Mouse (Mus musculus) liver, embryonic 16.5 days (tissue): Measurements from ENCODE around the gene Cdc42bpg. TPM values are rescaled to one million over a fixed set of nuclear protein-coding genes. Genes with fewer than 3 reads are reported as not detected.

Experiments
- ATAC-seq: fragments of 200-750 bp; cut with Nextera tagmentation; 2 replicates; pipeline ENCODE4 v1.8.0; 2017; ENCODE audit warnings: low read depth, mild to moderate bottlenecking, moderate number of reproducible peaks, moderate library complexity
- H3K27ac ChIP-seq: fragments of 300-500 bp; sonication (generic); 2 replicates; pipeline ENCODE4 v1.5.1; 2014; ENCODE audit warnings: mild to moderate bottlenecking, low read length
- H3K27me3 ChIP-seq: fragments of 300-500 bp; sonication (generic); 2 replicates; pipeline ENCODE4 v1.6.1; 2014; ENCODE audit warnings: low read depth, low read length, mixed read lengths; ENCODE audit not compliant: control insufficient read depth, insufficient read depth
- H3K36me3 ChIP-seq: fragments of 300-500 bp; sonication (generic); 2 replicates; pipeline ENCODE4 v1.6.1; 2014; ENCODE audit warnings: mild to moderate bottlenecking; ENCODE audit not compliant: control insufficient read depth, insufficient read depth
- H3K4me1 ChIP-seq: fragments of 300-500 bp; sonication (generic); 2 replicates; pipeline ENCODE4 v1.6.1; 2014; ENCODE audit warnings: low read depth, low read length, mixed read lengths; ENCODE audit not compliant: control insufficient read depth
- H3K4me2 ChIP-seq: fragments of 300-500 bp; sonication (generic); 2 replicates; pipeline ENCODE4 v1.6.1; 2014; ENCODE audit warnings: low read depth, low read length, mixed read lengths
- H3K4me3 ChIP-seq: fragments of 300-500 bp; sonication (generic); 2 replicates; pipeline ENCODE4 v1.5.1; 2014; ENCODE audit warnings: low read depth, mild to moderate bottlenecking, low read length
- H3K9ac ChIP-seq: fragments of 300-500 bp; sonication (generic); 2 replicates; pipeline ENCODE4 v1.6.1; 2014; ENCODE audit warnings: low read depth, low read length
- H3K9me3 ChIP-seq: fragments of 300-500 bp; sonication (generic); replicated peaks from 2 replicates; pipeline ENCODE4 v1.6.1; 2016; ENCODE audit warnings: low read length; ENCODE audit not compliant: control insufficient read depth
- WGBS: fragments of 180-500 bp; shearing (Covaris S2); extraction: QIAGEN DNeasy Blood & Tissue Kit; methylation state at CpG from one replicate; pipeline ENCODE4 v1.1.7; 2014; ENCODE audit not compliant: insufficient replicate concordance; 5-methylcytosine and 5-hydroxymethylcytosine counted together
- polyA plus RNA-seq: library from polyadenylated mRNA; unstranded; fragments of >200 nt; fragmentation: Nextera tagmentation; extraction: Ambion mirVana; gene quantifications from 2 replicates; pipeline ENCODE4 v1.2.1, GENCODE M21; 2015

The Cdc42bpg gene
- polyA plus RNA-seq, 1 experiment from 2014 or later, result 0.34 TPM

DNA sequence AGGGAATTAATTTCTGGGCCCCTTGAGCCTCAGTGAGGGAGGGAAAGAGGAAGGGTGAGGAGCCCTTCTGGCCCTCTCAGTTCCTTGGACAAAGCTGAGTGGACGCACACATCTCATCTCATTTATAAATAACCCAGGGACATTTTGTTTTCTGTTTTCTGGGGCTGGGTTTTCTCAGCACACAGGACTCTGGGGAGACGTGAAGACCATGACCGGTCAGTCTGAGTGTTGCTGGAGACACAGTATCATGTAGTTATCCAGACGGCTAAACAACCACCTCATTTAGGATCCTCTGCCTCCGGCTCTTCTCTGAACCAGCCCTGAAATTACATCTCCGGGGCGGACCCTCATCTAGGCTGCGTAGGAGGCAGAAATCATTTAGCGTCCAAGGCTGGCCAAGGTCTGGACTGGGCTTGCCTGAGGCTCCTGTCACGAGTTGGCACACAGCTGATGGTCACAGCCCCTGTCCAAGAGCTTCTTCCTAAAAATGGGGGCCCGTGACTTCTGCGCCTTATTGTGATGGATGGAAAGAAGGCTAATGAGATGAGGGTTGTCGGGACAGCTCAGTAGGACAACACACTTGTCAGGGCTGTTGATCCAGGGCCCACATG, 32.2 kb upstream of the Cdc42bpg start:
- Histone ChIP-seq H3K27me3 (no peaks in the 10 kb centered on the region), H3K36me3 (no peaks in the 10 kb centered on the region)
- ATAC-seq, result no peak

GRCm38 (mm10) chr19:6275740-6276389, 30.4 kb upstream of the Cdc42bpg start:
- peak overlapping the region; percentile 85 for H3K4me3 ChIP-seq
- H3K9ac ChIP-seq, result peak overlapping the region; percentile 68
- no peak for ATAC-seq
- WGBS, result 4% methylated on average over 15 of the region's 15 CpGs
- H3K27me3 ChIP-seq, result no peaks in the 10 kb centered on the region
- peak overlapping the region; percentile 87 for H3K27ac ChIP-seq
- no peaks in the 10 kb centered on the region for H3K9me3 ChIP-seq
- H3K4me1 ChIP-seq, result peaks cover 59% of the 10 kb centered on the region
- H3K4me2 ChIP-seq, result peak overlapping the region; percentile 98
- peaks cover 2% of the 10 kb centered on the region; the same call in 1 of the 2 replicates for H3K36me3 ChIP-seq

More for the DNA sequence above, 32.2 kb upstream of the Cdc42bpg start:
- WGBS, result 82% methylated on average over 13 of the region's 13 CpGs
- Histone ChIP-seq H3K9ac (no peak overlapping the region), H3K9me3 (no peaks in the 10 kb centered on the region), H3K4me2 (no peak overlapping the region), H3K27ac (0 out of 2 replicates have a peak overlapping the region, but pooled peaks have one; percentile 13), H3K4me3 (no peak overlapping the region), H3K4me1 (peaks cover 53% of the 10 kb centered on the region)

DNA sequence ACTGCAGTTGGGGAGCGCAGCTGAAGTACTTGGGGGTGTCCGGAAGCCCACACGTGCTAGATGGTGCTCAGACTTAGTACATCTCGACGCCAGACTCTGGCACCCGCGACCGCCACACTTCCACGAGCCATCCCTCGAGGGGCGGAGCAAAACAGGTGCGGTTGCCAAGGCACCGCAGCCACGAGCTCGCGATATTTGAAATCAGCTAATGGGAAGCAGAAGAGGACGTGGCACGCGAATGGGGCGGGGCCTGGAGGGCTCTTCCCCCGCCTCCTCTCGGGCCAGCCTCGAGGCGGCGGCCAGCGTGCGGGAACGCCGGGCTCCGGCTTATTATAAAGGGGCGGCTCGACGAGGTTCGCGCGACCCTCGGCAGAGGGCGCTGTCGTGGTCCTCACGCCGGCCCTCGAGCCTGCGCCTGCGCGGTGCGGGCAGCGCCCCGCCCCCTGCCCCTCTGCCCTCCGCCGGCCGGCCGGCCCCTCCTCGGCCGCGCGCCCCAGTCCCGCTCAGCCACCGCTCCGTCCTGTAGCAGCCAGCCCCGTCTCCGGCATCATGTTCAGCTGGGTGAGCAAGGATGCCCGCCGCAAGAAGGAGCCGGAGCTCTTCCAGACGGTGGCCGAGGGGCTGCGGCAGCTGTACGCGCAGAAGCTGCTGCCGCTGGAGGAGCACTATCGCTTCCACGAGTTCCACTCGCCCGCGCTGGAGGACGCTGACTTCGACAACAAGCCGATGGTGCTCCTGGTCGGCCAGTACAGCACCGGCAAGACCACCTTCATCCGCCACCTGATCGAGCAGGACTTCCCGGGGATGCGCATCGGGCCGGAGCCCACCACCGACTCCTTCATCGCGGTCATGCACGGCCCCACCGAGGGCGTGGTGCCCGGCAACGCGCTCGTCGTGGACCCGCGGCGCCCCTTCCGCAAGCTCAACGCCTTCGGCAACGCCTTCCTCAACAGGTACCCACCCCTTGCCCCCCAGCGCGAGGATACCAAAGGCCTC, 29.5 kb upstream of the Cdc42bpg start, which contains the start of gene Ehd1:
Gene Ehd1, plus strand, starts transcription at position 300 of the 996 bp plus-strand sequence.
- Histone ChIP-seq H3K9me3 (no peaks in the 10 kb centered on the region), H3K4me3 (peak within 1 kb of the TSS; percentile 85), H3K4me2 (peak within 1 kb of the TSS; percentile 98), H3K27me3 (no peaks in the 10 kb centered on the region), H3K9ac (peak within 1 kb of the TSS; percentile 89), H3K4me1 (peaks cover 64% of the 10 kb centered on the region), H3K27ac (peak within 1 kb of the TSS; percentile 88), H3K36me3 (peaks cover 8% of the 10 kb centered on the region)
- under 1% methylated on average over 102 of the region's 106 CpGs for WGBS
- ATAC-seq, result peak; percentile 92

GRCm38 (mm10) chr19:6277661-6278438, 28.4 kb upstream of the Cdc42bpg start:
- peak overlapping the region; percentile 88 for H3K27ac ChIP-seq
- peak; percentile 20 for ATAC-seq
- peak overlapping the region; percentile 85 for H3K4me3 ChIP-seq
- H3K27me3 ChIP-seq, result no peaks in the 10 kb centered on the region
- no peaks in the 10 kb centered on the region for H3K9me3 ChIP-seq
- WGBS, result 8% methylated on average over 10 of the region's 10 CpGs
- H3K36me3 ChIP-seq, result peaks cover 14% of the 10 kb centered on the region
- peak overlapping the region; percentile 98 for H3K4me2 ChIP-seq
- peak overlapping the region; percentile 89 for H3K9ac ChIP-seq
- peaks cover 72% of the 10 kb centered on the region for H3K4me1 ChIP-seq

GRCm38 (mm10) chr19:6278439-6279073, 27.7 kb upstream of the Cdc42bpg start:
- H3K4me2 ChIP-seq, result peak overlapping the region; percentile 98
- 34% methylated on average over 6 of the region's 6 CpGs for WGBS
- no peaks in the 10 kb centered on the region for H3K9me3 ChIP-seq
- no peaks in the 10 kb centered on the region for H3K27me3 ChIP-seq
- H3K27ac ChIP-seq, result peak overlapping the region; percentile 88
- H3K36me3 ChIP-seq, result peaks cover 14% of the 10 kb centered on the region
- no peak for ATAC-seq
- peaks cover 76% of the 10 kb centered on the region for H3K4me1 ChIP-seq
- H3K9ac ChIP-seq, result peak overlapping the region; percentile 89
- peak overlapping the region; percentile 85 for H3K4me3 ChIP-seq

- Histone ChIP-seq H3K9ac (peak overlapping the region; percentile 56), H3K4me1 (peaks cover 83% of the 10 kb centered on the region), H3K36me3 (peaks cover 14% of the 10 kb centered on the region), H3K4me2 (peak overlapping the region; percentile 98), H3K27ac (peak overlapping the region; percentile 77), H3K27me3 (no peaks in the 10 kb centered on the region), H3K4me3 (peak overlapping the region; percentile 85), H3K9me3 (no peaks in the 10 kb centered on the region)
- 70% methylated on average over 6 of the region's 6 CpGs for WGBS
- no peak for ATAC-seq
Measured at GRCm38 (mm10) chr19:6279481-6280144, 26.6 kb upstream of the Cdc42bpg start.

- ATAC-seq, result no peak
- Histone ChIP-seq H3K4me2 (peak overlapping the region; percentile 98), H3K36me3 (peaks cover 14% of the 10 kb centered on the region), H3K27me3 (no peaks in the 10 kb centered on the region), H3K4me3 (no peak overlapping the region; the same call in 1 of the 2 replicates), H3K27ac (peak overlapping the region; percentile 77), H3K4me1 (peaks cover 88% of the 10 kb centered on the region), H3K9me3 (no peaks in the 10 kb centered on the region), H3K9ac (no peak overlapping the region)
- WGBS, result 77% methylated on average over 7 of the region's 7 CpGs
Measured at GRCm38 (mm10) chr19:6280554-6280953, 25.7 kb upstream of the Cdc42bpg start.
